Mouse (Mus musculus) hematopoietic multipotent progenitor cell, adult 10-12 weeks (in vitro differentiated cells): ENCODE measurements around the gene BC117090. TPM values are rescaled to one million over a fixed set of nuclear protein-coding genes. Genes with fewer than 3 reads are reported as not detected.

Experiments
- polyA plus RNA-seq: library from polyadenylated mRNA; stranded (reverse); fragments of >175 nt; gene quantifications from 2 replicates; pipeline ENCODE4 v1.2.3, GENCODE M21; 2012; ENCODE audit warnings: low replicate concordance

Gene BC117090
- not detected in 2 replicates for polyA plus RNA-seq

DNA sequence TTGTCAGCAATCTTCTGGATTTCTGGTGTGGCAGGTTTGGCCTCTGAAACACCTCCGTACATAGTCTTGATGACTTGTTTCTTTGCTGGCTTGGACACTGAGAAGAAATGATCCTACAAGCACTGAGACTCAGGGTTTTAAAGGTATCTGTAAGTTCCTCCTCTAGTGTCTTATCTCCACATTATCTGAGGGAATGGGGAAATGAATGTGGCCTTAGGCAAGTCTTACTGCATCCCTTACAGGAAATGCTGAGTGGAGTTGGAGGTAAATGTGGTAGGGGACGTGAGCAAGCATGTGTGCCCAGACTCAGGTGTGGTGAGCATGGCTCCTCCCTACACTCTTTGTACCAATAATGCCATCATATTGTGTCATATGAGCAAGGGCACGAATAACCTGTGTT lies at the start of gene BC117090:
Gene BC117090 (minus strand): TSS at position 101 of the 400 bp plus-strand sequence.

GRCm38 (mm10) chr16:36367648-36368047 lies 33.5 kb upstream of the BC117090 start, which contains the start of gene BC100530:
Gene BC100530 (minus strand): TSS chr16:36367748.

DNA sequence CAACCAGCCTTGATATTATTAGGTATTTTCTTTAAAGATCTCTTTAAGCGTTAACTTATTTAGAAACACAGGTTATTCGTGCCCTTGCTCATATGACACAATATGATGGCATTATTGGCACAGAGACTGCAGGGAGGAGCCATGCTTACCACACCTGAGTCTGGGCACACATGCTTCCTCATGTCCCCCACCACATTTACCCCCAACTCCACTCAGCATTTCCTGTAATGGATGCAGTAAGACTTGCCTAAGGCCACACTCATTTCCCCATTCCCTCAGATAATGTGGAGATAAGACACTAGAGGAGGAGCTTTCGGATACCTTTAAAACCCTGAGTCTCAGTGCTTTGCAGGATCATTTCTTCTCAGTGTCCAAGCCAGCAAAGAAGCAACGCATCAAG lies 57.3 kb downstream of the BC117090 start, which contains the start of gene Stfa1:
Gene Stfa1 (plus strand): TSS at position 156 of the 400 bp plus-strand sequence.

Other genes with a start within 250 kb of the BC117090 start
- gene Csta1, start 203.1 kb downstream of the BC117090 start, polyA plus RNA-seq, result not detected in 2 replicates
- gene Stfa2l1, start 177.5 kb downstream of the BC117090 start, polyA plus RNA-seq, result 0.88 TPM in 2 replicates
- 1.3 and 2.2 TPM in 2 replicates for gene Gm5483, start 150.1 kb downstream of the BC117090 start, polyA plus RNA-seq
- gene Gm5416, start 123.9 kb downstream of the BC117090 start, polyA plus RNA-seq, result not detected in 2 replicates
- not detected in 2 replicates for gene 2010005H15Rik, start 112.9 kb downstream of the BC117090 start, polyA plus RNA-seq
- not detected in 2 replicates for gene Stfa1, start 57.4 kb downstream of the BC117090 start, polyA plus RNA-seq
- not detected in 2 replicates for gene BC100530, start 33.4 kb upstream of the BC117090 start, polyA plus RNA-seq
- not detected in 2 replicates for gene Stfa2, start 74.1 kb upstream of the BC117090 start, polyA plus RNA-seq
- not detected in 2 replicates for gene Stfa3, start 121.1 kb upstream of the BC117090 start, polyA plus RNA-seq
- not detected in 2 replicates for gene Casr, start 227.8 kb upstream of the BC117090 start, polyA plus RNA-seq